Comparison of ENCODE assay signal across 8 mouse cellular contexts in the genomic region with DNA sequence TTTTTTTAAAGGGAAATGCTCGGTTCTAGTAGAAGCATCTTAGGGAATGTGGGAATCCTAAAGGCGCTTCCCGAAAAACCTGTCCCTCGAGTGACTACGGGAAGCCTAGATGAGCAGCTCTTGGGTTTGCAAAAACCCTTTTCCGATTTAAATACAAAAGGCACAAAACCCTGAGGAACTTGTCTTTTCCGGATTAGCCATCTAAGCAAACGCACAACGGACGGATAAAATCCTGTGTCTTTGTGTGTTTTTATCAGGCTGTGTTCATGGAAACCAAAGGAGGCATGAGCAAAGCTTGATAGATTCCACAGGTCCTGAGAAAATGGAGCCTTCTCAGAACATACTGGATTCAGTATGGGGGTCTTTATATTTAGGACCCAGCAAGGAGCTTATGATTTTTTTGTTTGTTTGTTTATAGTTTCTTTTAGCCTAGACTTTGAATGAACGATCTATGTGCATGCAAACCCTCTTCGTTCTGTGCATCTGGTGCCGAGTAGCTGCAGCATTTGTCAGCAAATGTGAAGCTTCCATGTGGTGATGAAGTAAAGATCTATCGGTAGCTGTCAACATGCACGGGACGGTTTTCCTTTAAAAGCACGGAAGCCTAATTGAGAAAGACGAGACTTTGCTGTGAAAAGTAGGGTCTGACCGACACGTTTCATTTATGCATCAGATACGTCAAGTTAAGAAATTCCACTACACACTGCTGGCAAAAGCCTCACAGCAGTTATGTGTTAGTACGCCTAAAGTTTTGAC. TPM values are rescaled to one million over a fixed set of nuclear protein-coding genes. Genes with fewer than 3 reads are reported as not detected.
A peak's percentile ranks its signal among the peaks of the same experiment; 100 is the strongest.
DNase-seq lines count a peak whose midpoint lies in the region; ATAC-seq lines count a peak whose summit lies in the region.

No protein-coding gene starts in this region.

- DNase-seq in cerebellum, postnatal 4 days (ENCODE audit: low spot score in 2 of 2), result no peak
- DNase-seq in lung, postnatal 10 days, result no peak
- peak; percentile 46 for DNase-seq in hindlimb bud, embryonic 11.5 days (ENCODE audit: extremely low spot score, low read depth, low spot score)
- peak; percentile 49 for DNase-seq in neural tube, embryonic 11.5 days (ENCODE audit: low spot score)
- DNase-seq in gastrocnemius, postnatal 10 days, result no peak
- DNase-seq in adrenal gland, adult 18-20 months (ENCODE audit: low spot score in 2 of 2), result no peak

- WGBS in lung, embryonic 15.5 days, result 1% methylated on average over 22 of the region's 22 CpGs
- WGBS in neural tube, embryonic 11.5 days, result 1% methylated on average over 22 of the region's 22 CpGs

- ATAC-seq in cerebellum, adult (ENCODE audit: insufficient number of reproducible peaks, low FRiP score, low TSS enrichment), result 0 out of 2 replicates have a peak, but pooled peaks have one; percentile 40
- ATAC-seq in lung, embryonic 15.5 days (ENCODE audit: borderline replicate concordance, extremely low read depth, low FRiP score, low TSS enrichment), result no peak
- ATAC-seq in neural tube, embryonic 11.5 days (ENCODE audit: insufficient read depth, low FRiP score, low TSS enrichment), result no peak

- no peaks in the 10 kb centered on the region for H3K9me3 ChIP-seq in lung, embryonic 15.5 days
- H3K9me3 ChIP-seq in neural tube, embryonic 11.5 days (ENCODE audit: control insufficient read depth, low read length), result no peaks in the 10 kb centered on the region

- H3K4me1 ChIP-seq in lung, embryonic 15.5 days, result no peaks in the 10 kb centered on the region
- peaks cover 7% of the 10 kb centered on the region; the same call in 1 of the 2 replicates for H3K4me1 ChIP-seq in neural tube, embryonic 11.5 days (ENCODE audit: control insufficient read depth, insufficient read depth, low read length)

- H3K27me3 ChIP-seq in lung, embryonic 15.5 days, result no peaks in the 10 kb centered on the region
- H3K27me3 ChIP-seq in neural tube, embryonic 11.5 days (ENCODE audit: control insufficient read depth, insufficient read depth, low read length), result no peaks in the 10 kb centered on the region

- H3K4me3 ChIP-seq in lung, embryonic 15.5 days, result peak overlapping the region; percentile 39
- peak overlapping the region; percentile 48 for H3K4me3 ChIP-seq in neural tube, embryonic 11.5 days (ENCODE audit: low read depth, low read length)

- peak overlapping the region; percentile 70 for H3K4me2 ChIP-seq in lung, embryonic 15.5 days
- H3K4me2 ChIP-seq in neural tube, embryonic 11.5 days (ENCODE audit: low read depth), result peak overlapping the region; percentile 62

- no peak overlapping the region for H3K27ac ChIP-seq in lung, embryonic 15.5 days
- 0 out of 2 replicates have a peak overlapping the region, but pooled peaks have one; percentile 29 for H3K27ac ChIP-seq in neural tube, embryonic 11.5 days (ENCODE audit: low read depth, low read length)

- no peaks in the 10 kb centered on the region for H3K36me3 ChIP-seq in lung, embryonic 15.5 days
- H3K36me3 ChIP-seq in neural tube, embryonic 11.5 days (ENCODE audit: control insufficient read depth, insufficient read depth, low read length), result no peaks in the 10 kb centered on the region

- no peak overlapping the region for H3K9ac ChIP-seq in lung, embryonic 15.5 days
- H3K9ac ChIP-seq in neural tube, embryonic 11.5 days (ENCODE audit: low read length), result peak overlapping the region; percentile 54

RNA-seq across cellular contexts. Expression of a gene that starts 0.6 kb away (rescaled TPM):
- polyA plus RNA-seq in lung, embryonic 15.5 days (2015; fragmentation: Nextera tagmentation; extraction: Ambion mirVana), result 0.40 and 0.59 TPM in 2 replicates
- polyA plus RNA-seq in neural tube, embryonic 11.5 days (2014; fragmentation: Nextera tagmentation; extraction: Ambion mirVana), result 15.5 and 16.7 TPM in 2 replicates
- 1 to 10 TPM in 1 of 2 experiments, under 1 TPM in 1; 0.52 to 1.9 TPM for total RNA-seq in gastrocnemius, postnatal 10 days (2021)
- under 1 TPM; 0.30 to 0.54 TPM for total RNA-seq in adrenal gland, adult 18-20 months (2021)

Comparison
In these comparisons a context has a peak if more than half of its experiments do, and no peak if none do; other contexts are left out.
1. DNase-seq: peak in hindlimb bud, embryonic 11.5 days (single experiment) and neural tube, embryonic 11.5 days (single experiment); none in cerebellum, postnatal 4 days (0 of 2), lung, postnatal 10 days (single experiment), gastrocnemius, postnatal 10 days (single experiment) and adrenal gland, adult 18-20 months (0 of 2).